Mouse (Mus musculus) forebrain, embryonic 14.5 days (tissue): ENCODE measurements around the gene Pla2g6. TPM values are rescaled to one million over a fixed set of nuclear protein-coding genes. Genes with fewer than 3 reads are reported as not detected.
A peak's percentile ranks its signal among the peaks of the same experiment; 100 is the strongest.

ENCODE experiments used
- ATAC-seq: fragments of 200-750 bp; cut with Nextera tagmentation; 2 replicates; pipeline ENCODE4 v1.8.0; 2017; ENCODE audit warnings: mild to moderate bottlenecking, moderate library complexity
- DNase-seq: peaks from one replicate; pipeline ENCODE4 v3.0.0-alpha.2; 2015; ENCODE audit warnings: low spot score
- H3K27ac ChIP-seq: fragments of 300-500 bp; sonication (generic); 2 replicates; pipeline ENCODE4 v1.5.1; 2014; ENCODE audit warnings: low read depth, mild to moderate bottlenecking, control low read depth, low read length, moderate library complexity
- H3K27me3 ChIP-seq: fragments of 300-500 bp; sonication (generic); replicated peaks from 2 replicates; pipeline ENCODE4 v1.6.1; 2014; ENCODE audit warnings: low read length, control low read depth, mixed read lengths; ENCODE audit not compliant: control insufficient read depth, insufficient read depth
- H3K36me3 ChIP-seq: fragments of 300-500 bp; sonication (generic); 2 replicates; pipeline ENCODE4 v1.6.1; 2014; ENCODE audit warnings: low read length, control low read depth; ENCODE audit not compliant: control insufficient read depth, insufficient read depth
- H3K4me1 ChIP-seq: fragments of 300-500 bp; sonication (generic); 2 replicates; pipeline ENCODE4 v1.6.1; 2014; ENCODE audit warnings: antibody characterized with exemption, low read length, control low read depth; ENCODE audit not compliant: control insufficient read depth, insufficient read depth
- H3K4me2 ChIP-seq: fragments of 300-500 bp; sonication (generic); 2 replicates; pipeline ENCODE4 v1.6.1; 2014; ENCODE audit warnings: mild to moderate bottlenecking, control low read depth, low read length
- H3K4me3 ChIP-seq: fragments of 300-500 bp; sonication (generic); 2 replicates; pipeline ENCODE4 v1.5.1; 2014; ENCODE audit warnings: low read depth, low read length, control low read depth
- H3K9ac ChIP-seq: fragments of 300-500 bp; sonication (generic); 2 replicates; pipeline ENCODE4 v1.6.1; 2014; ENCODE audit warnings: mild to moderate bottlenecking, low read length, control low read depth, moderate library complexity
- H3K9me3 ChIP-seq: fragments of 300-500 bp; sonication (generic); replicated peaks from 2 replicates; pipeline ENCODE4 v1.6.1; 2016; ENCODE audit warnings: low read length, control low read depth, mixed read lengths; ENCODE audit not compliant: control insufficient read depth
- WGBS: fragments of 180-500 bp; shearing (Covaris S2); extraction: QIAGEN DNeasy Blood & Tissue Kit; methylation state at CpG from one replicate; pipeline ENCODE4 v1.1.7; 2014; 5-methylcytosine and 5-hydroxymethylcytosine counted together
- polyA plus RNA-seq: library from polyadenylated mRNA; unstranded; fragments of >200 nt; fragmentation: Nextera tagmentation; extraction: Ambion mirVana; gene quantifications from 2 replicates; pipeline ENCODE4 v1.2.1, GENCODE M21; 2014

Gene Pla2g6
- polyA plus RNA-seq, 1 experiment from 2014 or later: 14.0 TPM

DNA sequence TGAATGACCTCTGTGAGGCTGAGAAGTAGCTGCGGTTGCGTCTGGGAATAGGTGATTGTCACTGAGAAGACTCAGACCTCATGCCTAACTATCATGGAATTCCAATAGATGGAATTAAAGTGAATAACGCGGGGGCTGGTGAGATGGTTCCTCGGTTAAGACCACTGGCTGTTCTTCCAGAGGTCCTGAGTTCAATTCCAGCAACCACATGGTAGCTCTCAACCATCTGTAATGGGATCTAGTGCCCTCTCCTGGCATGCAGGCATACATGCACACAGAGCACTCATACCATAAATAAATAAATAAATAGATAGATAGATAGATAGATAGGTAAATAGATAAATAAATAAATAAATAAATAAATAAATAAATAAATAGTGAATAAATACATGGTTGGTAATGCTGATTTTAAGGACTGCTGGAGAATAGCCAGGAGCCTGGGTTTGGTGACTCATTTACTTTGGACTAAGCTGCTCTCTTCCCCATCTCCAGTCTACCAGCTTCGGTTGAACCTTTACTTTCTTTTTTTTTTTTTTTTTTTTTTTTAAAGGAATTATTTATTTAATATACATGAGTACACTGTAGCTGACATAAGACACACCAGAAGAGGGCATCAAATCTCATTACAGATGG lies 1.3 kb upstream of the Pla2g6 start:
- no peak for DNase-seq
- no peaks in the 10 kb centered on the region for H3K36me3 ChIP-seq
- no peak overlapping the region for H3K4me2 ChIP-seq
- no peaks in the 10 kb centered on the region for H3K9me3 ChIP-seq
- no peaks in the 10 kb centered on the region for H3K27me3 ChIP-seq
- 92% methylated on average over 6 of the region's 6 CpGs for WGBS
- ATAC-seq: no peak
- H3K9ac ChIP-seq: no peak overlapping the region
- H3K4me3 ChIP-seq: no peak overlapping the region
- H3K4me1 ChIP-seq: peaks cover 6% of the 10 kb centered on the region; the same call in 1 of the 2 replicates
- no peak overlapping the region for H3K27ac ChIP-seq

DNA sequence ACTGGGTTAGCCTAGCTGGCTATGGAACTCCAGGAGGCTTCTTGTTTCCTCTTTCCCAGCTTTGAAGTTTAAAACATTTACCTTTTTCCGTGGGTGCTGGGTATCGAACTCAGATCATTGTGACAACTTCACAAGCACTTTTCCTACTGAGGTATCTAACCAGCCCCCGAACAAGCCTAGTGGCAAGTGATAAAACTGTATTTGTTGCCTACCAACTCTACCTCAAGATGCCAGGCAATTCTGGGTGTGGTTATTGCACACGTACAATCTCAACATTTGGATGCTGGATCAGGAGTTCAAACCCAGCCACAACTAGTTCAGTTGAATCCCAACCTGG lies 717 bp upstream of the Pla2g6 start:
- Histone ChIP-seq H3K27ac (no peak overlapping the region), H3K27me3 (no peaks in the 10 kb centered on the region), H3K4me1 (peaks cover 6% of the 10 kb centered on the region; the same call in 1 of the 2 replicates), H3K9me3 (no peaks in the 10 kb centered on the region), H3K36me3 (no peaks in the 10 kb centered on the region), H3K9ac (no peak overlapping the region), H3K4me3 (no peak overlapping the region), H3K4me2 (no peak overlapping the region)
- WGBS: 86% methylated on average over 4 of the region's 4 CpGs
- DNase-seq (no peak), ATAC-seq (no peak)

DNA sequence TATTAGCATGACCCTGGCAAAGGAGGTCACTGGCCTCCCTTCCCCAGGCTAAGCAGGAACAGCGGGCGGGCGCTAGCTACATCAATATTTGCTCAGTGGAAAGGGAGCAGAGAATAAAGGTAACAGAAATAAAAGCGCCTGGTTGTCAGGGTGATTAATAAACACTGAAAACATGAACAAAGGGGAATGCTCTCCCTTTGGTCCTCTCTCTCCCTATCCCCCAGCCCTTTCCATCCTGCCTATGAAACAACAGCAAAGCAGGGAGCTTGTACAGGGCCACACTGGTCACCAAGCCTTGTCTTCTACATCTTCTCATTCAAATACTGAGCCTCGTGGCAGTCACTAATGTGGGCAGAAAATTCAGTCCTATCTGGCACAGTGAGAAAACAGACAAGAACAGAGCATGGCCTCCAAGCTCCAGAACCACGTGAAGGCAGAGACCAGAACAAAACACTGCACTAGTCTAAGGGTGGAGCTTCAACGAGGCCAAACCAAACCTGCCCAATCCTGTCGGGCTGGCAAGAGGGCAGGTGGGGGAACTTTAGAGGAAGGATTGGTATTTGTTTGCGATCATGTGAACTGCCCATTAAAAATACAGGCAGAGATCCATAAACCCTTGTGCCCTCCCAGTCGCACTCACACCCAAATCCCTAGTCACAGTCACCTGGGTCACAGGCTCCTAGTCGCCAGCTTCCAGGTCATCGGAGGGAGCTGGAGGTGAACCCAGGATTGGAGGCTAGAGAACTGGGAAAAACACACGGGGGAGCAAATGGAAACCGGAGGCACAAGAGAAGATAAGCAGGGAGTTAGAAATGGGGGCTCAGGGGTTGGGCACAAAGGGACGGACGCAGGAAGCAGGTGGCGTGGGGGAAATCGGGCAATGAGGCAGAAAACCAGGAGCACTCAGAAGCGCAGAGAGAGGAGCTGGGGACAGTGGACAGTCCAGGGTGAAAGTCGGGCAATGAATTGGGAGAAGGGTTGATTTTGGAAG lies 924 bp downstream of the Pla2g6 start:
- 8% methylated on average over 20 of the region's 20 CpGs for WGBS
- DNase-seq: peak; percentile 52
- peak; percentile 40 for ATAC-seq

DNA sequence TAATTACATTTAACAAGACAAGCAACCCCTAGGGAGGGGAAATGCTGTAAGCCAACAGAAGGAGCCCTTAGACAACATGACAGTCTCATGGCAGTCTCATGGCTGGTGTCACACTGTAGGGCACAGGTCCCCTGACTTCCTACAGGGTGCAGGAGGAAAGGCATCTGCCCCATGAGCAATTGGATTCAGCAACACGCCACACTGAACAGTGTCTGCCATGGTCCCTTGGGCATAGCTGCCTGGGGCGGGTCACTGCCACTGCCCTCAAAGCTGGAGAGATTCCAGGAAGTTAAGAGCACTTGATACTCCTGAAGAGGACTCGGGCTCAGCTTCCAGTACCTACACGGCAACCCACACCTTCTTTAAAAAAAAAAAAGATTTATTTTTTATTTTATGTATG lies 1.9 kb downstream of the Pla2g6 start:
- no peak overlapping the region for H3K4me3 ChIP-seq
- H3K27me3 ChIP-seq: no peaks in the 10 kb centered on the region
- H3K36me3 ChIP-seq: no peaks in the 10 kb centered on the region
- no peak overlapping the region for H3K9ac ChIP-seq
- no peak for ATAC-seq
- H3K4me2 ChIP-seq: no peak overlapping the region
- peaks cover 6% of the 10 kb centered on the region; the same call in 1 of the 2 replicates for H3K4me1 ChIP-seq
- H3K9me3 ChIP-seq: no peaks in the 10 kb centered on the region
- WGBS: 84% methylated on average over 4 of the region's 4 CpGs
- DNase-seq: no peak
- H3K27ac ChIP-seq: no peak overlapping the region

More for the DNA sequence above, 924 bp downstream of the Pla2g6 start:
- peaks cover 6% of the 10 kb centered on the region; the same call in 1 of the 2 replicates for H3K4me1 ChIP-seq
- H3K9ac ChIP-seq: peak overlapping the region; percentile 72
- no peaks in the 10 kb centered on the region for H3K36me3 ChIP-seq
- H3K4me2 ChIP-seq: peak overlapping the region; percentile 84
- no peaks in the 10 kb centered on the region for H3K27me3 ChIP-seq
- H3K27ac ChIP-seq: peak overlapping the region; percentile 82
- peak overlapping the region; percentile 57 for H3K4me3 ChIP-seq
- no peaks in the 10 kb centered on the region for H3K9me3 ChIP-seq

DNA sequence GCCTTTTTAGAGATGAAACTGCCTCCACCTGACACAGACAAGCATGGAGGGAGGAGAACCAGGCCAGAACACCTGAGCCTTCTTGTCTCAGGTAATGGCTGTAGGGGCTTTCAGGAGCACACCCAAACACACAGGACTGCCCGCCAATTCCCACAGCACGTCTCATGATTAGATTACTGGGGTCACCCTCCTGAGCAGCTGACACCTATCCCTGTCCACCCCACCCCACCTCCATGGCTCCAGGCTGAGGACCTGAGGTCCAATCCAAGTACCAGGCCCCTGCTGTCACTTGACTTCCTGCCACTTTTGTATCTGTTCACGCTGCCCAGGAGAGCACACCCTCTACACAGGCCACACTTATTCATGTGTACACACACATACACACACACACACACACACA lies 2.4 kb downstream of the Pla2g6 start:
- Histone ChIP-seq H3K9me3 (no peaks in the 10 kb centered on the region), H3K36me3 (no peaks in the 10 kb centered on the region), H3K27me3 (no peaks in the 10 kb centered on the region), H3K4me2 (no peak overlapping the region), H3K9ac (no peak overlapping the region), H3K4me3 (no peak overlapping the region), H3K4me1 (peaks cover 6% of the 10 kb centered on the region; the same call in 1 of the 2 replicates), H3K27ac (no peak overlapping the region)
- ATAC-seq: no peak
- 91% methylated on average over 3 of the region's 3 CpGs for WGBS
- no peak for DNase-seq

DNA sequence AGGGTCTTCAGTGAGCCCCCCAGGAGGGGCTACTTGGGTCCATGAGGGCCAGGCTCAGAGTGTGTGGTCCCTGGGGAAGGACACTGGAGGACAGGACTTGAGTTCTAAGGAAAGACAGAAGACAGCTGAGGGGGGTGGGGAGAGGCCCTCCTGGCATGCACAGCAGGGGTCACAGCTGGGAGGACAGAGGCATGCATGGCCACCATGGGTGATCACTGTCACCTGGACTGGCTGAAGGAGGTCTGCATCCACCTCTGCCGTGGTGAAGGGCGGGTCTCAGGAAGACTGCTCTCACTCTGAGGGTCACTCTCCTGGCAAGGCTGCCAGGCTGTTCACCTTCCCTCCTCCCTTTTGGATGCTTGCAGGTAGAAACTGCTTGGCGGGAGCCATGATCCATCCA lies 3.8 kb downstream of the Pla2g6 start:
- H3K27ac ChIP-seq: no peak overlapping the region
- DNase-seq (no peak), ATAC-seq (no peak)
- H3K4me2 ChIP-seq: no peak overlapping the region
- 85% methylated on average over 3 of the region's 3 CpGs for WGBS
- no peak overlapping the region for H3K9ac ChIP-seq
- H3K4me3 ChIP-seq: no peak overlapping the region
- H3K27me3 ChIP-seq: no peaks in the 10 kb centered on the region
- H3K4me1 ChIP-seq: peaks cover 6% of the 10 kb centered on the region; the same call in 1 of the 2 replicates
- no peaks in the 10 kb centered on the region for H3K36me3 ChIP-seq
- no peaks in the 10 kb centered on the region for H3K9me3 ChIP-seq

DNA sequence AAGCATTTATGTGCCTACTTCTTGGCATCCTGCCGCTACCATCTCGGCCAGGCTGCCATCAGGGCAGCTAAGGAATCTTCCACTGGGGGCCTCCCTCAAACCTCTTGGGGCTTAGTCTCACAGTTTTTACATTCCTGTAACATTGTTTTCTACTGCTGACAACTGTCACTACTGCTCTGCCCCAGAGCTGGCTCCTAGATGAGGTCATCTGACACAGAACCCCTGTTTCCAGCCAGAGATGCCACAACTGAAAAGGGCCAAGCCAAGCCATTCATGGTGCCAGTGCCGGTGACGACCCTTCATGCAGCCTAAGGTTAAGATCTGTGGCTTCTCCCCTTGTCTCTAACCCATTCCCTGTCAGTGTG lies 4.4 kb downstream of the Pla2g6 start:
- H3K4me3 ChIP-seq: no peak overlapping the region
- no peak overlapping the region for H3K9ac ChIP-seq
- 79% methylated on average over 4 of the region's 4 CpGs for WGBS
- H3K9me3 ChIP-seq: no peaks in the 10 kb centered on the region
- H3K27ac ChIP-seq: 0 out of 2 replicates have a peak overlapping the region, but pooled peaks have one; percentile 24
- no peaks in the 10 kb centered on the region for H3K27me3 ChIP-seq
- no peak for DNase-seq
- peaks cover 6% of the 10 kb centered on the region; the same call in 1 of the 2 replicates for H3K4me1 ChIP-seq
- H3K4me2 ChIP-seq: no peak overlapping the region
- no peak for ATAC-seq
- H3K36me3 ChIP-seq: no peaks in the 10 kb centered on the region

DNA sequence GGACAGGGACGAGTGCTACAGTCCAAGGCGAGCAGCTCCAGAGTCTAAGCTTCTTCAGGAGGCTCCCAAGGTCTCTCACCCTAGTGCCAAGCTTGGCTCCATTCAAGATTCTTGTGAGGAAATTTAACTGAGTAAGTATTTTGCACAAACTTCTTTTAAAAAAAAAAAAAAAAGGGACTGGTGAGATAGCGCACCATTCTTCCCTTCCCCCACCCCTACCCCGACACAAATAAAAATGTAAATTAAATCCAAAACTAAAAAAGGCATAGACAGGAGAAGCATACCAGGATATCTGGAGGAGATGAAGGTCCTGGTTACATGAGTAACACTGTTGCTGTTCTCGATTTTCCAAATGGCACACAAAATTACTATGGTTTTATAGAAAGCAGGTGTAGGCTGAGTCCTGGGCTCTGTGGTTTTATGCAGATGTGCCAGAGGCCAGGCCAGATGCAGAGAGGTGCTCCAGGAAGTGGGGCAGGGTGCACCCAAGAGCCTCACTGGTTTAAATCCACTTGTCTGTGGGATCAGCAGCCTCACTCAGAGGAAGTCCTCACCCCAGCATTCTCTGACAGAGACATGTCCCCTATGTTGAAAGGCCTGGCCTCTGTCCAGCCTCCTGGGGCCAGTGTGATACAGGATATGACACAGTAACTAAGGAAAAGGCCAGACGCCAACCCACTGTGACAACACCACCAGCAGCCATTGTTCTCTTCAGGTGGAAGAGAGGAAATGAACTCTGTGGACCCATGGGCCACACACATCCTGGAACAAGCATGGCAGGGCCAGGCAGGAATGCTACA lies 5.0 kb downstream of the Pla2g6 start:
- Histone ChIP-seq H3K4me2 (no peak overlapping the region), H3K9ac (no peak overlapping the region), H3K27me3 (no peaks in the 10 kb centered on the region), H3K27ac (no peak overlapping the region), H3K9me3 (no peaks in the 10 kb centered on the region), H3K4me3 (no peak overlapping the region), H3K36me3 (no peaks in the 10 kb centered on the region), H3K4me1 (peaks cover 6% of the 10 kb centered on the region; the same call in 1 of the 2 replicates)
- no peak for ATAC-seq
- WGBS: 82% methylated on average over 6 of the region's 6 CpGs
- peak; percentile 15 for DNase-seq
